Mouse (Mus musculus) kidney, adult 2 months (tissue): Measurements from ENCODE around the gene Arsg.

Source experiments
- CTCF ChIP-seq: fragments of 200-500 bp; conservative IDR thresholded peaks from 2 replicates; pipeline ENCODE4 v1.5.1; 2011; ENCODE audit warnings: low read depth, mild to moderate bottlenecking, control low read depth, low read length, moderate library complexity, mixed read lengths; ENCODE audit not compliant: insufficient read depth, insufficient read length
- POLR2A ChIP-seq: fragments of 200-500 bp; IDR thresholded peaks from one replicate; pipeline ENCODE4 v1.6.1; 2011; ENCODE audit warnings: low read depth, low read length, control low read depth

DNA sequence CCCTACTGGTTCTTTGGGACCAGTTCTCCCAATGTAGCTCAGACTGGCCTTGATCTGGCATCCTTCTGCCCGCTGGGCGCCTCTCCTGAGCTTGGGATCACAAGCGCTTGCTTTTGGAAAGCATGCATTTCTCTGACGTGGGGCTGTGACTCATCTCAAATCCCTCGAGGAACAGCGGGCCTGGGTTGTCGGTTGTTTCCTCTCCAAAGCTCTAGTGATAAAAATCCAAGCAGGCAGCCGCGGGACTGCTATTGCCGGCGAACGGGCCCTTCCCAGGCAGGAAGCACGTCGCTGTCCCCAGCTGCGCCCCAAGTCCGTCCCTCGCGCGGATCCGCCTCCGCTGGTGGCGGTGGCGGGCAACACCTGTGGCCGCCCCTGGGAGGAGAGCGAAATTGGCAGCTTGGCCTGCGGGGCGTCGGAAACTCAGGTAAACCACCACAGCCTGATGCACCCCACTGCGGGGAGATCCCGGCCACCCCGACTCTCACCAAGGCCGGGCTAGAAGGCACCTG is 33.3 kb upstream of the Arsg start:
- TF ChIP-seq CTCF (no peak), POLR2A (no peak)
